Mouse (Mus musculus): ENCODE measurements around the gene Ncln. TPM values are rescaled to one million over a fixed set of nuclear protein-coding genes. Genes with fewer than 3 reads are reported as not detected.

The Ncln gene
- polyA plus RNA-seq, 1 experiment: 122 TPM

GRCm38 (mm10) chr10:81496969-81497368, 777 bp upstream of the Ncln start:
- peaks cover 32% of the 10 kb centered on the region for H3K79me2 ChIP-seq (ENCODE audit: control insufficient read depth, insufficient read depth)
- TF ChIP-seq MYOG (IDR thresholded peaks at IDR 0.05; ENCODE audit: control insufficient read depth, extremely low read depth, insufficient read length) (no peak), MAX (IDR thresholded peaks at IDR 0.05) (no peak), USF1 (IDR thresholded peaks at IDR 0.05; ENCODE audit: low read depth) (no peak)
- H3K4me3 ChIP-seq (ENCODE audit: insufficient read depth, poor library complexity, severe bottlenecking): peak overlapping the region; percentile 92
- peaks cover 13% of the 10 kb centered on the region for H3K36me3 ChIP-seq (ENCODE audit: control insufficient read depth, insufficient read depth)
- no peaks in the 10 kb centered on the region for H3K27me3 ChIP-seq (ENCODE audit: control insufficient read depth, insufficient read depth, insufficient read length)
- no peak overlapping the region for H3ac ChIP-seq (ENCODE audit: control insufficient read depth, insufficient read length, low read depth)
- H3K79me3 ChIP-seq (ENCODE audit: low read depth): peaks cover 28% of the 10 kb centered on the region

GRCm38 (mm10) chr10:81495616-81496263, 452 bp downstream of the Ncln start:
- Histone ChIP-seq H3ac (ENCODE audit: control insufficient read depth, insufficient read length, low read depth) (peak overlapping the region; percentile 96), H3K79me2 (ENCODE audit: control insufficient read depth, insufficient read depth) (peaks cover 32% of the 10 kb centered on the region), H3K36me3 (ENCODE audit: control insufficient read depth, insufficient read depth) (peaks cover 24% of the 10 kb centered on the region), H3K4me3 (ENCODE audit: insufficient read depth, poor library complexity, severe bottlenecking) (peak overlapping the region; percentile 92), H3K79me3 (ENCODE audit: low read depth) (peaks cover 28% of the 10 kb centered on the region), H3K27me3 (ENCODE audit: control insufficient read depth, insufficient read depth, insufficient read length) (no peaks in the 10 kb centered on the region)
- TF ChIP-seq USF1 (IDR thresholded peaks at IDR 0.05; ENCODE audit: low read depth) (no peak), MYOG (IDR thresholded peaks at IDR 0.05; ENCODE audit: control insufficient read depth, extremely low read depth, insufficient read length) (no peak), CEBPB (IDR thresholded peaks at IDR 0.05; ENCODE audit: low read depth) (no peak), CTCF (IDR thresholded peaks at IDR 0.05; ENCODE audit: control insufficient read depth, insufficient read depth, insufficient read length) (no peak), FOSL1 (IDR thresholded peaks at IDR 0.05; ENCODE audit: insufficient read depth, low read length, poor library complexity, severe bottlenecking) (no peak), MYOD1 (IDR thresholded peaks at IDR 0.05; ENCODE audit: control insufficient read depth, insufficient read length, low read depth) (no peak), MAX (IDR thresholded peaks at IDR 0.05) (no peak)

- Histone ChIP-seq H3ac (ENCODE audit: control insufficient read depth, insufficient read length, low read depth) (peak overlapping the region; percentile 96), H3K36me3 (ENCODE audit: control insufficient read depth, insufficient read depth) (peaks cover 30% of the 10 kb centered on the region), H3K27me3 (ENCODE audit: control insufficient read depth, insufficient read depth, insufficient read length) (no peaks in the 10 kb centered on the region), H3K79me2 (ENCODE audit: control insufficient read depth, insufficient read depth) (peaks cover 32% of the 10 kb centered on the region), H3K79me3 (ENCODE audit: low read depth) (peaks cover 28% of the 10 kb centered on the region), H3K4me3 (ENCODE audit: insufficient read depth, poor library complexity, severe bottlenecking) (peak overlapping the region; percentile 92)
- TF ChIP-seq CEBPB (IDR thresholded peaks at IDR 0.05; ENCODE audit: low read depth): no peak
- no peak for TF ChIP-seq MAX (IDR thresholded peaks at IDR 0.05)
- TF ChIP-seq MYOD1 (IDR thresholded peaks at IDR 0.05; ENCODE audit: control insufficient read depth, insufficient read length, low read depth): no peak
- TF ChIP-seq CTCF (IDR thresholded peaks at IDR 0.05; ENCODE audit: control insufficient read depth, insufficient read depth, insufficient read length): no peak
- no peak for TF ChIP-seq FOSL1 (IDR thresholded peaks at IDR 0.05; ENCODE audit: insufficient read depth, low read length, poor library complexity, severe bottlenecking)
Observed at GRCm38 (mm10) chr10:81495151-81495550, 1.0 kb downstream of the Ncln start.

GRCm38 (mm10) chr10:81494260-81495041, 1.7 kb downstream of the Ncln start:
- Histone ChIP-seq H3ac (ENCODE audit: control insufficient read depth, insufficient read length, low read depth) (peak overlapping the region; percentile 96), H3K27me3 (ENCODE audit: control insufficient read depth, insufficient read depth, insufficient read length) (no peaks in the 10 kb centered on the region), H3K4me3 (ENCODE audit: insufficient read depth, poor library complexity, severe bottlenecking) (peak overlapping the region; percentile 92), H3K79me2 (ENCODE audit: control insufficient read depth, insufficient read depth) (peaks cover 32% of the 10 kb centered on the region), H3K36me3 (ENCODE audit: control insufficient read depth, insufficient read depth) (peaks cover 37% of the 10 kb centered on the region), H3K79me3 (ENCODE audit: low read depth) (peaks cover 28% of the 10 kb centered on the region)
- TF ChIP-seq MAX (IDR thresholded peaks at IDR 0.05): no peak
- no peak for TF ChIP-seq CEBPB (IDR thresholded peaks at IDR 0.05; ENCODE audit: low read depth)
- no peak for TF ChIP-seq FOSL1 (IDR thresholded peaks at IDR 0.05; ENCODE audit: insufficient read depth, low read length, poor library complexity, severe bottlenecking)
- no peak for TF ChIP-seq USF1 (IDR thresholded peaks at IDR 0.05; ENCODE audit: low read depth)
- no peak for TF ChIP-seq MYOG (IDR thresholded peaks at IDR 0.05; ENCODE audit: control insufficient read depth, extremely low read depth, insufficient read length)
- TF ChIP-seq CTCF (IDR thresholded peaks at IDR 0.05; ENCODE audit: control insufficient read depth, insufficient read depth, insufficient read length): no peak
- TF ChIP-seq MYOD1 (IDR thresholded peaks at IDR 0.05; ENCODE audit: control insufficient read depth, insufficient read length, low read depth): no peak

GRCm38 (mm10) chr10:81493601-81494220, 2.5 kb downstream of the Ncln start:
- H3K79me2 ChIP-seq (ENCODE audit: control insufficient read depth, insufficient read depth): peaks cover 32% of the 10 kb centered on the region
- no peak overlapping the region for H3ac ChIP-seq (ENCODE audit: control insufficient read depth, insufficient read length, low read depth)
- no peak for TF ChIP-seq CTCF (IDR thresholded peaks at IDR 0.05; ENCODE audit: control insufficient read depth, insufficient read depth, insufficient read length)
- no peak for TF ChIP-seq CEBPB (IDR thresholded peaks at IDR 0.05; ENCODE audit: low read depth)
- no peak for TF ChIP-seq MYOD1 (IDR thresholded peaks at IDR 0.05; ENCODE audit: control insufficient read depth, insufficient read length, low read depth)
- TF ChIP-seq USF1 (IDR thresholded peaks at IDR 0.05; ENCODE audit: low read depth): no peak
- no peak for TF ChIP-seq MYOG (IDR thresholded peaks at IDR 0.05; ENCODE audit: control insufficient read depth, extremely low read depth, insufficient read length)
- no peak for TF ChIP-seq FOSL1 (IDR thresholded peaks at IDR 0.05; ENCODE audit: insufficient read depth, low read length, poor library complexity, severe bottlenecking)
- TF ChIP-seq MAX (IDR thresholded peaks at IDR 0.05): no peak
- no peaks in the 10 kb centered on the region for H3K27me3 ChIP-seq (ENCODE audit: control insufficient read depth, insufficient read depth, insufficient read length)
- H3K79me3 ChIP-seq (ENCODE audit: low read depth): peaks cover 28% of the 10 kb centered on the region
- no peak overlapping the region for H3K4me3 ChIP-seq (ENCODE audit: insufficient read depth, poor library complexity, severe bottlenecking)
- peaks cover 44% of the 10 kb centered on the region for H3K36me3 ChIP-seq (ENCODE audit: control insufficient read depth, insufficient read depth)
